Mouse (Mus musculus): ENCODE data around the gene Uap1.

DNA sequence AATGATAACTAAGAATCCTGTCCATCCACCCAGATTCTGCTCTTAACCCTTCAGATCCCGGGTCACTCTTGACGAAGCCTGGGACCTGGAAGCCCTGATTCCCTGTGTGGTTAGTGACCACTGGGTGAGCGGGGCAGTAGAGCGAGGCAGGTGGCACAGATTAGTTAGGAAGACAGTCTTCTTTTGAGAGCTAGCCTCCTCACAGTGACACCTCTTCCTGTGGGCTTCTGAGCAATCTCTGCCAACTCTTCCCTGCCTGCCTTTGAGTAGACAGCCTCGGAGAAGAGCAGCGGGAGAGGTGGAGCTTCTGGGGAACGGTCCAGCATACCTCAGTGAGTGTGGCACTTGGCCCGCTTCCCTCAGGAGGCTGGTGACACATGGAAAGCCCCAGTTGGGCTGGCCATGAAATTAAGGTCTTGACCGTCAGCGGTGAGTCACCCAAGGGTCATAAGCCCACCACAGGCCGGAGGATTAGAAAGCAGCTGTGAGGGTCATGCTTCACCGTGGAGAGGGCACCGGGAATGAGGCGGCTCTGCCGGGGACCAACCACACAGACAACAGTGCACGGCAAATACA, 63.0 kb downstream of the Uap1 start:
- TF ChIP-seq POLR2A (IDR thresholded peaks at IDR 0.05; ENCODE audit: borderline replicate concordance, extremely low read depth, insufficient read depth, insufficient read length, poor library complexity, severe bottlenecking) (no peak), CTCF (IDR thresholded peaks at IDR 0.05; ENCODE audit: borderline replicate concordance, extremely low read depth, insufficient read depth, insufficient read length) (no peak)

All from brain, embryonic 14.5 days (tissue).